Mouse (Mus musculus): ENCODE measurements around the gene Nacc1. TPM values are rescaled to one million over a fixed set of nuclear protein-coding genes. Genes with fewer than 3 reads are reported as not detected.

Nacc1 gene
- polyA plus RNA-seq, 1 experiment, result 81.5 TPM

GRCm38 (mm10) chr8:84693332-84693731 lies 5.7 kb upstream of the Nacc1 start:
- Histone ChIP-seq H3ac (ENCODE audit: control insufficient read depth, insufficient read length, low read depth) (no peak overlapping the region), H3K27me3 (ENCODE audit: control insufficient read depth, insufficient read depth, insufficient read length) (no peaks in the 10 kb centered on the region), H3K36me3 (ENCODE audit: control insufficient read depth, insufficient read depth) (peaks cover 66% of the 10 kb centered on the region), H3K4me3 (ENCODE audit: insufficient read depth, poor library complexity, severe bottlenecking) (no peak overlapping the region), H3K79me3 (ENCODE audit: low read depth) (peaks cover 17% of the 10 kb centered on the region), H3K79me2 (ENCODE audit: control insufficient read depth, insufficient read depth) (peaks cover 32% of the 10 kb centered on the region)
- no peak for TF ChIP-seq MAX (IDR thresholded peaks at IDR 0.05)
- TF ChIP-seq FOSL1 (IDR thresholded peaks at IDR 0.05; ENCODE audit: insufficient read depth, low read length, poor library complexity, severe bottlenecking), result no peak
- no peak for TF ChIP-seq MYOG (IDR thresholded peaks at IDR 0.05; ENCODE audit: control insufficient read depth, extremely low read depth, insufficient read length)
- TF ChIP-seq USF1 (IDR thresholded peaks at IDR 0.05; ENCODE audit: low read depth), result no peak
- no peak for TF ChIP-seq MYOD1 (IDR thresholded peaks at IDR 0.05; ENCODE audit: control insufficient read depth, insufficient read length, low read depth)
- TF ChIP-seq CEBPB (IDR thresholded peaks at IDR 0.05; ENCODE audit: low read depth), result no peak
- no peak for TF ChIP-seq CTCF (IDR thresholded peaks at IDR 0.05; ENCODE audit: control insufficient read depth, insufficient read depth, insufficient read length)

DNA sequence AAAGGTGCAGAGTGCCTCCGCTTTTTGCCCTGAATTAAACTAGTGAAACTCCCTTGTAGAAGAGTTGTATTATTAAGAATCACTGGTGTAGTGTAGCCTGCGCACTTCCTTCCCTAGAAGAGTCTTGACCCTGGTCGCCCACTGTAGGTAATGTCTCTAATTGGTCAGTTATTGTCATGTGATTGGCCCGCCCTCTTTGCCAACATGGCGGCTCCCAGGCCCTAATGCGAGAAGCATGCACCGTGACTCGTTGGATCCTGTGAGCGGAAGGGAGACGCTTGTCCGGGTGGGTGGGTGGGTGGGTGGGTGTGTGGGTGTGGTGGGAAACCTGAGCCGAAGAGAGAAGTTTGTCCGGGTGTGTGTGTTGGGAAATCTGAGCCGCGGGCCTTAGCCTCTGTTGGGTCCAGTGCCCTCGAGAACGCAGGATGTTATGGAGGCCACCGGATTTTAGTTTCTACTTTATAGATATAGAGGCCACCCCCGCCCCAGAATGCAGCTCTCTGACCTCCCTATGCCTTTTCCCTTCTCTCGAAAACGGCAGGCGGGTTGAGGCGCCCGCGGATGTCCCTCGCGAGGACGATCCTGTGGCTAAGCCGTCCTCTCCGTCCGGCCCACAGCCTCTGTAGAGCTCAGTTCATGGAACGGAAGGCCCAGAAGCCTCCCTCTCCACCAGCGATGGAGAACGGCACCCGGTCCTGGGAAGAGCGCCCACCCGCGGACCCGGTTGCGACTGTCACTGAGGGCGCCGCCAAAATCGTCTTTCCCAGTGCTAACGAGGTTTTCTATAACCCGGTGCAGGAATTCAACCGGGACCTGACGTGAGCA lies 1.6 kb upstream of the Nacc1 start:
- Histone ChIP-seq H3ac (ENCODE audit: control insufficient read depth, insufficient read length, low read depth) (peak overlapping the region; percentile 88), H3K27me3 (ENCODE audit: control insufficient read depth, insufficient read depth, insufficient read length) (no peaks in the 10 kb centered on the region), H3K79me2 (ENCODE audit: control insufficient read depth, insufficient read depth) (peaks cover 73% of the 10 kb centered on the region), H3K4me3 (ENCODE audit: insufficient read depth, poor library complexity, severe bottlenecking) (peak overlapping the region; percentile 86), H3K36me3 (ENCODE audit: control insufficient read depth, insufficient read depth) (peaks cover 43% of the 10 kb centered on the region), H3K79me3 (ENCODE audit: low read depth) (peaks cover 46% of the 10 kb centered on the region)
- TF ChIP-seq MAX (IDR thresholded peaks at IDR 0.05) (peak; percentile 90), USF1 (IDR thresholded peaks at IDR 0.05; ENCODE audit: low read depth) (peak; percentile 96), MYOG (IDR thresholded peaks at IDR 0.05; ENCODE audit: control insufficient read depth, extremely low read depth, insufficient read length) (no peak), MYOD1 (IDR thresholded peaks at IDR 0.05; ENCODE audit: control insufficient read depth, insufficient read length, low read depth) (no peak), FOSL1 (IDR thresholded peaks at IDR 0.05; ENCODE audit: insufficient read depth, low read length, poor library complexity, severe bottlenecking) (no peak), CEBPB (IDR thresholded peaks at IDR 0.05; ENCODE audit: low read depth) (no peak), CTCF (IDR thresholded peaks at IDR 0.05; ENCODE audit: control insufficient read depth, insufficient read depth, insufficient read length) (no peak)

- H3K27me3 ChIP-seq (ENCODE audit: control insufficient read depth, insufficient read depth, insufficient read length), result no peaks in the 10 kb centered on the region
- TF ChIP-seq MYOG (IDR thresholded peaks at IDR 0.05; ENCODE audit: control insufficient read depth, extremely low read depth, insufficient read length) (no peak), USF1 (IDR thresholded peaks at IDR 0.05; ENCODE audit: low read depth) (no peak), MAX (IDR thresholded peaks at IDR 0.05) (no peak), FOSL1 (IDR thresholded peaks at IDR 0.05; ENCODE audit: insufficient read depth, low read length, poor library complexity, severe bottlenecking) (no peak), CTCF (IDR thresholded peaks at IDR 0.05; ENCODE audit: control insufficient read depth, insufficient read depth, insufficient read length) (no peak), MYOD1 (IDR thresholded peaks at IDR 0.05; ENCODE audit: control insufficient read depth, insufficient read length, low read depth) (no peak), CEBPB (IDR thresholded peaks at IDR 0.05; ENCODE audit: low read depth) (no peak)
- peaks cover 67% of the 10 kb centered on the region for H3K79me3 ChIP-seq (ENCODE audit: low read depth)
- H3K36me3 ChIP-seq (ENCODE audit: control insufficient read depth, insufficient read depth), result peaks cover 43% of the 10 kb centered on the region
- H3K79me2 ChIP-seq (ENCODE audit: control insufficient read depth, insufficient read depth), result peaks cover 94% of the 10 kb centered on the region
- H3ac ChIP-seq (ENCODE audit: control insufficient read depth, insufficient read length, low read depth), result peak overlapping the region; percentile 98
- peak overlapping the region; percentile 83 for H3K4me3 ChIP-seq (ENCODE audit: insufficient read depth, poor library complexity, severe bottlenecking)
These were observed 508 bp downstream of the Nacc1 start for GRCm38 (mm10) chr8:84687003-84687704.

DNA sequence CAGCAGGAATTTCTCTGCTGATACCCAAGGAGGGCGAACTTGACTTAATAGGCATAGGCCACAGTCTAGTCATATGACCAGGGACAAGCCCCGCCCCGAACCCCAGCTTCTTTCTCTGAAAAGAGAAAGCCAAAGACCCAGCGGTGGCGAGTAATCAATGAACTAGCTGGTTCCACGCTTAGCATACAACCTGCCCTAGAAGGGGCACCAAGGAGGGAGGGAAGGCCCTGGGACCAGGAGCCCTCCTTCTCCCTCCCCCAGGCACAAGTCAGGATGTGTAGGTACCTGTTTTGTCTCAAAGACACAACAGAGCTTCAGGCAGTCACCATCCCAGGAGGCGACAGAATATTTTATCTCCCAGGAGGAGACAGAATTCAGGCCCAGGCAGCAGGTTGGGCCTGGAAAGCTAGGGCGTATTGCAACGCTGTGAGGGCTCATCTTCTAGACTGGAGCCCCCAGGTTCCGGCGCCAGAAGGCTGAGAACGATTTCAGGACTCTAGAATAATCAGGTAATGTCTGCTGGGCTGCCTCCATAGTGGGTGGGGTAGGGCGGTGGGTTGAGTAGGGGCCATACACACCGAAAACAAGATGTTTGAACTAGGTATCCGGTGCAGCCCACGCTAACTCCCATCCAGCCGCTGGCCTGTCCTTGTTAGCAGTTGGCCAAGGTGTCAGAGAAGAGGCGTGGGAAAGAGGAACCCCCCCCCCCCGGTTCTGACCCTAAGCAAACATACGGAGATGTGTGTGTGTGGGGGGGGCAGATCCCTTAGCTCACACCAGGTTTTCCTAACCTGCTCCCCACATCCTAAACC lies 1.3 kb downstream of the Nacc1 start, which contains the start of gene Trmt1:
Gene Trmt1 (plus strand): TSS at position 117 of the 812 bp plus-strand sequence.
- Histone ChIP-seq H3K79me2 (ENCODE audit: control insufficient read depth, insufficient read depth) (peaks cover 97% of the 10 kb centered on the region), H3K27me3 (ENCODE audit: control insufficient read depth, insufficient read depth, insufficient read length) (no peaks in the 10 kb centered on the region), H3K36me3 (ENCODE audit: control insufficient read depth, insufficient read depth) (peaks cover 41% of the 10 kb centered on the region), H3ac (ENCODE audit: control insufficient read depth, insufficient read length, low read depth) (peak within 1 kb of the TSS; percentile 76), H3K4me3 (ENCODE audit: insufficient read depth, poor library complexity, severe bottlenecking) (peak within 1 kb of the TSS; percentile 83), H3K79me3 (ENCODE audit: low read depth) (peaks cover 74% of the 10 kb centered on the region)
- TF ChIP-seq USF1 (IDR thresholded peaks at IDR 0.05; ENCODE audit: low read depth), result peak; percentile 75
- TF ChIP-seq MYOG (IDR thresholded peaks at IDR 0.05; ENCODE audit: control insufficient read depth, extremely low read depth, insufficient read length), result no peak
- TF ChIP-seq MAX (IDR thresholded peaks at IDR 0.05), result no peak
- TF ChIP-seq FOSL1 (IDR thresholded peaks at IDR 0.05; ENCODE audit: insufficient read depth, low read length, poor library complexity, severe bottlenecking), result no peak
- TF ChIP-seq MYOD1 (IDR thresholded peaks at IDR 0.05; ENCODE audit: control insufficient read depth, insufficient read length, low read depth), result no peak

GRCm38 (mm10) chr8:84684537-84684936 lies 3.1 kb downstream of the Nacc1 start:
- peaks cover 41% of the 10 kb centered on the region for H3K36me3 ChIP-seq (ENCODE audit: control insufficient read depth, insufficient read depth)
- peaks cover 97% of the 10 kb centered on the region for H3K79me2 ChIP-seq (ENCODE audit: control insufficient read depth, insufficient read depth)
- TF ChIP-seq USF1 (IDR thresholded peaks at IDR 0.05; ENCODE audit: low read depth) (no peak), MYOD1 (IDR thresholded peaks at IDR 0.05; ENCODE audit: control insufficient read depth, insufficient read length, low read depth) (no peak), CTCF (IDR thresholded peaks at IDR 0.05; ENCODE audit: control insufficient read depth, insufficient read depth, insufficient read length) (no peak), CEBPB (IDR thresholded peaks at IDR 0.05; ENCODE audit: low read depth) (no peak), MAX (IDR thresholded peaks at IDR 0.05) (no peak), MYOG (IDR thresholded peaks at IDR 0.05; ENCODE audit: control insufficient read depth, extremely low read depth, insufficient read length) (no peak)
- H3K27me3 ChIP-seq (ENCODE audit: control insufficient read depth, insufficient read depth, insufficient read length), result no peaks in the 10 kb centered on the region
- H3K79me3 ChIP-seq (ENCODE audit: low read depth), result peaks cover 77% of the 10 kb centered on the region
- no peak overlapping the region for H3K4me3 ChIP-seq (ENCODE audit: insufficient read depth, poor library complexity, severe bottlenecking)
- no peak overlapping the region for H3ac ChIP-seq (ENCODE audit: control insufficient read depth, insufficient read length, low read depth)
